Mouse (Mus musculus) mesoderm, embryonic 11.5 days (tissue): Measurements from ENCODE around the gene Gar1.

Experiments used
- DNase-seq: peaks from one replicate; pipeline ENCODE4 v3.0.0-alpha.2; 2012; ENCODE audit warnings: low read depth, low spot score

Gene Gar1

DNA sequence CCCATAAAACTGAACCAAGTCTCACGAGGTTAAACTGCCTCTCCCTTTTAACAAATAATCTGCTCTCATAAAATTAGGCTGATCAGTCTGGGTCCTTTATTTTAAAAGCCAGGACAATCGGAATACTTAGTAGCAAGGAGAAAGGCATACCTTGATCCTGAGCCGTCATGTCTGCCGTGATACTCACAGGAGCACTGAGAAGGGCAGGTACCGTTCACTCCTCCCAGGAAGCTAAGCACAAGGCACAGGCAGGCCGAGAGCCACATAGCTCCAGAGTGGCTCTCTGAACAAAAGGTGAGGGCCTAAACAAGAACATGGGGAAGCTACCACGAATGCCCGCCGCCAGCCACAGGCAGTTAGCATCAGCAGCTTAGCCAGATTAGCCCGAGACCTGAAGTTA is 27.4 kb downstream of the Gar1 start, which contains the start of gene Lrit3:
Gene Lrit3 (minus strand): TSS at position 266 of the 400 bp plus-strand sequence.
- DNase-seq: no peak

DNA sequence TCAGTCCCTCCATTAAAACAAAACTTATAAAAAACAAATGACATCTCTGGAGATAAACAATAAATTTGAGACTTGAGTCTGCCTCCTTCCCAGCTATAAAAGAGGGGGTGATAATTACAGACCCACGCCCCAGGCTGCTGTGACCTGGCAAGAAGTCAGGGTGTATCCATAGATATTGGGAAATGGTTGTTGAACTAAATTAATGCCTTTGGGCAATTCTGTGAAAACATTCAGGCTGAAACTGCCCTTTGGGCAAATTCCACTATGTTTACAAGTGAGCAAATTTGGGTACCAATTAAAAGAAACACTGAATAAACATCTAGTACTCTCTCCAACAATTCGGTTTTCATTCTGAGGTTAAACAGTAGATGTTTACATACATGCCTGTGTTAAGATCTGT is 32.2 kb downstream of the Gar1 start:
- DNase-seq: no peak

DNA sequence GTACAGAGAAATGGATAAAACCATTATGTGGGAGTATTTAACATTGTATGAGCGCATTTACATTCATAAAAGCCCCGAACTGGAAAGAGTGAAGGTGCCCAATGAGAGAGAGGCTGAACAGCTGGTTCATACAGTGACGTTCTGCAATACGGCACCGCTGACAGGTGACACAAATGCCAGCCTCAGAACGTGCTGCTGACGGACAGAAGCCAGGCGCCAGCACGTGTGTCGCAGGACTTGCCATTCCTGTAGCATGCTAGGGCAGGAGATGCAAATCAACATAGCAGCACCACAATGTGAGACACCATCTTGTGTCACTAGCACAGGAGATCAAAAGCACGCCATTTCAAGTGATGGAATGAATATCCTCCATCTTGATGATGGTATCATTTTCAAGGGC is 32.6 kb downstream of the Gar1 start:
- no peak for DNase-seq

DNA sequence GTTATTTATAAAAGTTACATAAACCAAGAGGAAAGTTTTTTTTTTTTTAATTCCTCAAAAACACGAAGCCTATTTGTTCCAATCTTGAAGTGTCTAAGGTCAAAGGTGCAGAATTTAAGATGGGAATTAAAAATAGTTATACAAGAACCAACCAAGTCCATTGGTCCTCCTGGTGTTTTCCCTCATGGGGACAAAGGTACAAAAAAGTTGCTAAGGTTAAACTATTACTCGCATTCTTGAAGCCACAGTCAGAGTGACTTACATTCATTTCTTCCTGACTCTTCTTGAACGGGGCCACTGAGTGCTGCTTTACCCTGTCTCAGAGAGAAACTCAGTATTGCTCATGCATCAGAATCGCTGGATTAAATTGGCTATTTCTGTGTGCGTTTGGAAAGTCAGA is 33.9 kb downstream of the Gar1 start:
- DNase-seq: no peak

DNA sequence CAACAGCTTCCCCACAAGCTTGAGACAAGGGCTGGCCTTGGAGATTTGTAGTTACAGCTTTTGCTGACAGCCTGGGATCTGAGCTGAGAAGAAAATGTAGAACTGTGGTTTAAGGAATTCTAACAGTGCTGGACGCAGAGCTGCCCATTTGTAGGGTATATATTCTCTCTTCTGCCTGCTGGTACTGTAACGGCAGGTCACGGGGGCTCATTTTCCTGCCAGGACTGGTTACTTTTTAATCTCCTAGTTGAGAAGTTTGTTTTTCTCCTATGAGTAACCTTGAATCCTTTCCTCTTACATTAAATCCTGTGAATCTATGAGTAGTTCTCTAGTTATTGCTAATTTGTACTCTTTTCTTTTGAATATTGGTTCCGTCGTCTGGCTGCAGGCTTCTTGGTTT is 37.4 kb downstream of the Gar1 start:
- no peak for DNase-seq

DNA sequence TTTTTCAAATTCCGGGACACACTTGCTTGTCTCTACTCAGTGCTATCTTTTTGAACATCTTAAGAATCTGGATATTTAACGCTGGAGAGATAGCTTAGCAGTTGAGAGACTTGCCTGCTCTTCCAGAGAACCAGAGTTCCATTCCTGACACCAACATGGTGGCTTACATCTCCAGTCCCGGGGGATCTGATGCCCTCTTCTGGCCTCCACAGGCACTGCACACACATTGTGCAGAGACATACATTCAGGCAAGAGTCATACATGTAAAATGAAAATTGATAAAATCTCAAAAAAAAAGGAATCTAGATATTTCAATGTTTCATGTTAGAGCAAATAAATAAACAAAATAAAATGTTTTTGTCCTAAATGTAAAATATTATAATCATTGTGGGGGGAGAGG is 48.5 kb downstream of the Gar1 start:
- no peak for DNase-seq

DNA sequence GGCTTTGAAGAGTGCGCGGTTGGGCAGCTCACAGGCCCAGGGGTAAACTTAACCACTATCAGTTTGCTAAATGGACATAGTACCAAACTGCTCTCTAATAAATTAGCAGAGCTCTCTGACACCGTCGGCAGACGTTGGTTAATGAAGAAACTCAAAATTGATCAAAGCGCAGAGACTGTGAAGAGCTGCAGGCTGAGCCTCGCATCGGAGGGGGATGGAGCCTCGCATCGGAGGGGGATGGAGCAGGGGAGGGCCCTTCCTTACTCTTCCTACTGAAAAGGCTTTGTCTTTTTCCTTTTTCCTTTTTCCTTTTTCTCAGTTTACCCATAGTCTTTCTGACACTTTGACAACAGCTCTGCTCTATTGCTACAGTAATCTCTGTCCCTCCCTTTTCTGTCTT is 49.8 kb downstream of the Gar1 start:
- no peak for DNase-seq
